Mouse (Mus musculus): ENCODE measurements around the gene Scn1b.

Scn1b gene

GRCm38 (mm10) chr7:31086175-31086755 is 40.5 kb downstream of the Scn1b start:
- 91% methylated on average over 9 of the region's 9 CpGs for WGBS

- WGBS, result 31% methylated on average over 3 of the region's 3 CpGs
Observed at GRCm38 (mm10) chr7:31085171-31085570, 41.6 kb downstream of the Scn1b start.

- 69% methylated on average over 9 of the region's 9 CpGs for WGBS
Observed at GRCm38 (mm10) chr7:31084140-31084539, 42.7 kb downstream of the Scn1b start.

GRCm38 (mm10) chr7:31082831-31083588 is 43.8 kb downstream of the Scn1b start:
- WGBS, result 68% methylated on average over 14 of the region's 14 CpGs

GRCm38 (mm10) chr7:31081106-31081505 is 45.7 kb downstream of the Scn1b start:
- WGBS, result 38% methylated on average over 1 of the region's 1 CpGs

DNA sequence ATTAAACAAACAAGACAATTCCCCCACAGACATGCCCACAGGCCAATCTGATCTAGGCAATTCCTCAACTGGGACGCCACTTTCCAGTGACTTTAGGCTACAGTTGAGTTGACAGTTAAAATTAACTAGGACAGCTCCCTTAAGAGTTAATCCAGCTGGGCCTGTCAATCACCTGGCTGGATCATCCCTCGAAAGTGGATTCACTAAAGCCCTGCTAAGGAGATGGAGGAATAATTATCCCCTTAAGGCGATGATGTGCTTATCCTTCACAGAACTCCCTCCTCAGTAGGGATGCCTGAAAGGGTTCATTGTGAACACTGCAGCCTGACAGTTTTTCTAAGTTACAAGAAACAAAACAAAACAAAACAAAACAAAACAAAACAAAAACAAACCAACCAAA is 46.2 kb downstream of the Scn1b start:
- 72% methylated on average over 3 of the region's 3 CpGs for WGBS

DNA sequence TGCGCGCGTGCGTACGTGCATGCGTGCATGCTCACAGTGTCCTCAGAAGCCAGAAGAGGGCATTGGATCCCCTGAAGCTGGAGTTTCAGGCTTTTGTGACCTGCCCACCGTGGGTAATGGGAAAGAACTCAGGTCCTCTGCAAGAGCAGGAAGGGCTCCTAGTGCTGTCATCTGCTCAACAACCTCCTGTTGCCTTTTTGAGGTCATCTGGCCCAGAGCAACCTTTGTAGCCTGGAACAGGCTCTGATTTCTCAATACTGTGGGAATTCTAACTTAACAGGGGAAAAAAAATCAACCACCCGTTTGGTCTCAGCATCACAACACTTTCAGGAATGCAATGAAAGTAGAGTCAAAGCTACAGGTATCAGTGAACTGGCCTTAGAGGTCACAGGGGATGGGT is 47.1 kb downstream of the Scn1b start:
- WGBS, result 90% methylated on average over 8 of the region's 8 CpGs

GRCm38 (mm10) chr7:31077885-31078445 is 48.8 kb downstream of the Scn1b start:
- 46% methylated on average over 5 of the region's 5 CpGs for whole genome bisulfite sequencing

DNA sequence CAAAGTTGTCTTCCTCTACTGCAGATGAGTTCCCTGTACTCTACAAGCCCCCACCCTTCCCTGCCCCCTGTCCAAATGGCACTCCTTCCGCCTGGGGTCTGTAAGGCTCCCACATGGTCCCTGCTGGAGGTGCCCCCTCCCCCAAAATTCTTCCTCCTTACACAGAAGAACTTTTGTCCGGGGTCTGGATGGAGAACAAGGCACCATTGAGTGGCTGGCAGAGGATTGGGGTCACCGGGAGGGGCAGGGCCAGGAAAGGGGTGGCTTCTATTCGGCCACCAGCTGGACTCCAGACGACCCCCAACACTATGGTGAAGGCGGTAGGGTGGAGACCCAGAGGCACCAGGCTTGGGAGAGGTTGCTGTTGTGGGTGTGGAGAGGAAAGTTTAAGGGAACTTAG is 49.3 kb downstream of the Scn1b start:
- 50% methylated on average over 6 of the region's 6 CpGs for WGBS

DNA sequence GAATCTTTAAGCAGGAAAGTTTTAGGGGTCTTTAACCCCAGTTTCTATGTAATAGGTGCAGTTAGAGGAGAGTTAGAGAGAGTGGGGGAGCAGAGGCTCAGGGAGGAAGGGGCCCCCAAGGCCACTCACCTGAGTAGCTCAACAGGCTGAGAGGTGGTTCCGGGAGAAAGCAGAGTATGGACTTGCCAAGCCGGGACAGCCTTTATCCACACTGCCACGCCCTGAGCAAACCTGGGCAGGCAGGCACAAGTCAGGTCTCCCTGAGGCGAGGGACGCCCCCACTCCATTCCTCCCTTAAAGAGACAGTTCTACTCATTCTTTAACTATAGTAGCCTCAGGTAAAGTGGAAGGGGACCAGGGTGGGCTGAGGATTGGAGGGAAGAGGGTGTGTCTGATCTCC is 50.3 kb downstream of the Scn1b start, which contains the start of gene Fxyd3:
Fxyd3 (minus strand) TSS at position 213 of the 400 bp plus-strand sequence.
- WGBS, result 82% methylated on average over 5 of the region's 5 CpGs

DNA sequence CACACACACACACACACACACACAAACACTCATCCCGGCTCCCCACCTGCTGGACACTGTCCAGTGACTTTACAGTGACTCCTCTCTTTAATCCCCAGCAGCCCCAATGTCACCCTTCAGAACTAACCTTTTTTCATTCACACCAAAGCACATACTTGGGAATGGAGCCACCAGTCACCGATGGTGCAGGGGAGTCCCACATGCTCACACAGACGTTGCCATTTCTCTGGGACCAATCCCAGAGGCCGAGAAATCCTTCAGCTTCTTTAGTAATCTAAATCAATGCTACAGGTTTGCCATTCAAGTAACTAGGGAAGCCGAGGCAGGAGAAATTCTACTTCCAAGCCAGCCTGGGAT is 52.1 kb downstream of the Scn1b start:
- 45% methylated on average over 5 of the region's 5 CpGs for WGBS

GRCm38 (mm10) chr7:31074061-31074712 is 52.6 kb downstream of the Scn1b start:
- WGBS, result 51% methylated on average over 7 of the region's 7 CpGs

GRCm38 (mm10) chr7:31072326-31072725 is 54.5 kb downstream of the Scn1b start:
- 69% methylated on average over 9 of the region's 9 CpGs for WGBS

- 63% methylated on average over 6 of the region's 6 CpGs for WGBS
Observed at GRCm38 (mm10) chr7:31070324-31070723, 56.5 kb downstream of the Scn1b start.

GRCm38 (mm10) chr7:31069491-31069890 is 57.3 kb downstream of the Scn1b start:
- 91% methylated on average over 14 of the region's 14 CpGs for WGBS

- 36% methylated on average over 5 of the region's 5 CpGs for WGBS
Observed at GRCm38 (mm10) chr7:31067836-31068235, 59.0 kb downstream of the Scn1b start.

Data from cerebral cortex, adult 2 months (tissue).